Mouse (Mus musculus) midbrain, embryonic 15.5 days (tissue): Measurements from ENCODE around the gene Tgif1. TPM values are rescaled to one million over a fixed set of nuclear protein-coding genes. Genes with fewer than 3 reads are reported as not detected.

ENCODE experiments used
- ATAC-seq: fragments of 200-750 bp; cut with Nextera tagmentation; replicated peaks from 2 replicates; pipeline ENCODE4 v1.8.0; 2017; ENCODE audit warnings: moderate TSS enrichment
- H3K27ac ChIP-seq: fragments of 300-500 bp; sonication (generic); 2 replicates; pipeline ENCODE4 v1.5.1; 2015; ENCODE audit warnings: mild to moderate bottlenecking, inconsistent platforms
- H3K27me3 ChIP-seq: fragments of 300-500 bp; sonication (generic); replicated peaks from 2 replicates; pipeline ENCODE4 v1.6.1; 2015; ENCODE audit warnings: inconsistent platforms
- H3K36me3 ChIP-seq: fragments of 300-500 bp; sonication (generic); replicated peaks from 2 replicates; pipeline ENCODE4 v1.6.1; 2015; ENCODE audit warnings: inconsistent platforms
- H3K4me1 ChIP-seq: fragments of 300-500 bp; sonication (generic); 2 replicates; pipeline ENCODE4 v1.6.1; 2015; ENCODE audit warnings: inconsistent platforms
- H3K4me2 ChIP-seq: fragments of 300-500 bp; sonication (generic); 2 replicates; pipeline ENCODE4 v1.6.1; 2015; ENCODE audit warnings: inconsistent platforms, mild to moderate bottlenecking, moderate library complexity
- H3K4me3 ChIP-seq: fragments of 300-500 bp; sonication (generic); 2 replicates; pipeline ENCODE4 v1.5.1; 2015; ENCODE audit warnings: mild to moderate bottlenecking, inconsistent platforms
- H3K9ac ChIP-seq: fragments of 300-500 bp; sonication (generic); 2 replicates; pipeline ENCODE4 v1.6.1; 2015; ENCODE audit warnings: mild to moderate bottlenecking, inconsistent platforms
- H3K9me3 ChIP-seq: fragments of 300-500 bp; sonication (generic); 2 replicates; pipeline ENCODE4 v1.6.1; 2016; ENCODE audit warnings: inconsistent platforms
- WGBS: fragments of 180-500 bp; shearing (Covaris S2); methylation state at CpG from one replicate; pipeline ENCODE4 v1.1.7; 2015; ENCODE audit warnings: mixed read lengths; 5-methylcytosine and 5-hydroxymethylcytosine counted together
- polyA plus RNA-seq: library from polyadenylated mRNA; unstranded; fragments of >200 nt; fragmentation: Nextera tagmentation; extraction: Ambion mirVana; gene quantifications from 2 replicates; pipeline ENCODE4 v1.2.1, GENCODE M21; 2015

The Tgif1 gene
- polyA plus RNA-seq, 1 experiment from 2014 or later = 11.5 TPM

DNA sequence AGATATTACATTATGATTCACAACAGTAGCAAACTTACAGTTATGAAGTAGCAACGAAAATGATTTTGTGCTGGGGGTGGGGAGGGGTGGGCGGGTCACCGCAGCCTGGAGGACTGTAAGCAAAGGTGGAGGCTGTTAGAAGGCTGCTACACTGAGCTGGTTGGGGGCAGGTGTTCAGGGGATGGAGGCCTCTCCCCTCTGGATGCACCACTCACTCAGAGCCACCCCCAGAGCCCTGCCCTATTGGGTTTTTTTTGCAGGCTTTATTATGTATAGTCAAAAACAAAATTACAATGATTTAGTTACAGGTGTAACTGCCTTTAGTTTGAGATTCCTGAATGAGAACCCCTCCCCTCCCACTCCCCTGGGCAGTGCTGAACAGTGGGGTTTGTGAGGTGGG is 11.3 kb upstream of the Tgif1 start:
- Histone ChIP-seq H3K4me2 (no peak overlapping the region), H3K27ac (no peak overlapping the region), H3K27me3 (no peaks in the 10 kb centered on the region), H3K36me3 (no peaks in the 10 kb centered on the region), H3K9me3 (no peaks in the 10 kb centered on the region), H3K9ac (no peak overlapping the region), H3K4me1 (no peaks in the 10 kb centered on the region), H3K4me3 (no peak overlapping the region)
- 90% methylated on average over 3 of the region's 3 CpGs for WGBS
- ATAC-seq = no peak

DNA sequence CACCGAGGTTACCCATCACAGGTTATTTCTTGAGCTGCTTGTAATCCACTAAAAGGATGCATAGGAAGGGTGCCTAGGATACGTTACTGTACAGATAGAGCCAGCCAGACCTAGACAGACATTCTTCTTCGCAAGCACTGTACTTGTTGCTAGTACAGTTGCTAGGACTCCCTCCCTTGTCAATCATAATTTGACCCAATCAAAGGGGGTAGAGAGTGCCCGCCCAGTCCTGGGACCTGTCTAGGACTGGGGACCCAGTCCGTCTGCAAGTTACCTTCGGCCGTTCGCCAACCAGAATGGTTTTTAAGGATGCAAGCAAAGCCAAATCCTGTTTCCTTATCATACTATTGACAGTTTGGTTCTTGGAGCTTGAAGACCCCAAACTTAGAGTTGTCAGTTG is 10.8 kb upstream of the Tgif1 start:
- Histone ChIP-seq H3K4me3 (no peak overlapping the region), H3K27ac (no peak overlapping the region), H3K27me3 (no peaks in the 10 kb centered on the region), H3K9ac (no peak overlapping the region), H3K4me2 (no peak overlapping the region), H3K36me3 (no peaks in the 10 kb centered on the region), H3K4me1 (no peaks in the 10 kb centered on the region), H3K9me3 (no peaks in the 10 kb centered on the region)
- 96% methylated on average over 8 of the region's 8 CpGs for WGBS
- ATAC-seq = no peak

DNA sequence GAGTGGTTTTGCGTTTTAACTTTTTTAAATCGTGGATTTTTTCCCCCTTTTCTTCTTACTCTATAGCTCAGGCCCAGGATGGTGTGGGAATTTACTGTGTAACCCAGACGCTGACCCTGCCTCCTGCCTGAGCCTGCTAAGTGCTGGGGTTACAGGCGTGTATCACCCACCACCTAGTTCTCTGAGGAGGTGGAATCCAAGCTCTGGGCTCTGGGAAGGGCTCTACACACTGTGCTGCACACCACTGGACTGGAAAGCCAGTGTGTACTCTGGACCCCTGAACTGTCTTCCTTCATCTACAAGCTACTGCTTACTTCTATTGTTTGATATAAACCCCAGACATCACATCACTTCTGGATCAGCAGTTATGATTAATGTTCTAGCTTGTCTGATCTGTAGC is 5.5 kb upstream of the Tgif1 start:
- 90% methylated on average over 4 of the region's 4 CpGs for WGBS
- ATAC-seq = no peak
- H3K36me3 ChIP-seq = no peaks in the 10 kb centered on the region
- H3K27ac ChIP-seq = no peak overlapping the region
- peaks cover 9% of the 10 kb centered on the region for H3K27me3 ChIP-seq
- H3K9me3 ChIP-seq = no peaks in the 10 kb centered on the region
- no peaks in the 10 kb centered on the region for H3K4me1 ChIP-seq
- H3K9ac ChIP-seq = no peak overlapping the region
- no peak overlapping the region for H3K4me3 ChIP-seq
- H3K4me2 ChIP-seq = no peak overlapping the region

DNA sequence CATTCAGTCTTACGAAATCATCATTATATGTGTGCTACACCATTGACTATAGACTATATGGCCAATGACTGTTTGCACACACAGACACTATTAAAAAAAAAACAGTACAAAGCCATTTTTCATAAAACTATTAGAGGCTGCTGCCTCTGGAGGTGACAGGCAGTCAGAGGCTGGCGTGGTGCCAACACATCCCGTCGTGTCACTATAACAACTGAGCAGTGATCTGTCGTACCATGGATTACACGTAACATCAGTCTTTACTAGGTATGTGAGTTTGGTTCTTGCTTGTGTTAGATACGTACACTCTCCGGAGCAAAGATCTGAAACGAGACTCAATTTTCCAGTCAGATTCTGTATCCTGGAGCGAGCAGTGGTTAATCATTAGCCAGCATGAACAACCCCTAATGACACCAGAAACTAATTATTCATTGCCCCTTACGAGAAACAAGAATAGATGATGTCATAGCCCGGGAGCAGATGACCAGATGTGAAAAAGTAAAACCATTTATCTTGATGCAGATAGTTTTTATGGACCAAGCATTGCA is 3.6 kb upstream of the Tgif1 start:
- Histone ChIP-seq H3K36me3 (no peaks in the 10 kb centered on the region), H3K9ac (no peak overlapping the region), H3K4me3 (no peak overlapping the region), H3K27me3 (peaks cover 10% of the 10 kb centered on the region), H3K27ac (no peak overlapping the region), H3K4me1 (peaks cover 17% of the 10 kb centered on the region), H3K4me2 (no peak overlapping the region), H3K9me3 (no peaks in the 10 kb centered on the region)
- no peak for ATAC-seq
- WGBS = 67% methylated on average over 12 of the region's 12 CpGs

DNA sequence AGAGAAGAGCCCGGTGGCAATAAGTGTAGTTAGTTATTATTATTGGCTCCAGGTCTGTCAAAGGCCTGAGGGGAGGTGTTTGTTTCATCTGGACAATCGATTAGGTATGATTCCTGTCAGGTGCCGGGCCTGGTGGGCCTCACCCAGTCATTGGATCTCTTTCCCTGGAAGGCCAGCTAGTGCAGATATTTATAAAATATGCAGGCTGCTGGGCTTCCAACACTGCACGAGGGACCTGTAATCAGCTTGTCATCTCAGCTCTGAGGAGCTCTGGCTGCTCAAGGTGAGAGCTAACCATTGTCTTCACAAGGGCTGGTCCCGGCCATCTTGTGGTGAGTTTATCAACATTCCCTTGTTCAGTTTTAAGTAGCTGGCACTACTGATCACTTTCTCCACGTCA is 675 bp upstream of the Tgif1 start:
- Histone ChIP-seq H3K4me3 (peak overlapping the region; percentile 51; the same call in 1 of the 2 replicates), H3K27me3 (peaks cover 23% of the 10 kb centered on the region), H3K9ac (no peak overlapping the region), H3K9me3 (no peaks in the 10 kb centered on the region), H3K36me3 (no peaks in the 10 kb centered on the region), H3K4me2 (peak overlapping the region; percentile 90), H3K27ac (no peak overlapping the region), H3K4me1 (peaks cover 46% of the 10 kb centered on the region)
- ATAC-seq = no peak
- WGBS = 26% methylated on average over 6 of the region's 6 CpGs

DNA sequence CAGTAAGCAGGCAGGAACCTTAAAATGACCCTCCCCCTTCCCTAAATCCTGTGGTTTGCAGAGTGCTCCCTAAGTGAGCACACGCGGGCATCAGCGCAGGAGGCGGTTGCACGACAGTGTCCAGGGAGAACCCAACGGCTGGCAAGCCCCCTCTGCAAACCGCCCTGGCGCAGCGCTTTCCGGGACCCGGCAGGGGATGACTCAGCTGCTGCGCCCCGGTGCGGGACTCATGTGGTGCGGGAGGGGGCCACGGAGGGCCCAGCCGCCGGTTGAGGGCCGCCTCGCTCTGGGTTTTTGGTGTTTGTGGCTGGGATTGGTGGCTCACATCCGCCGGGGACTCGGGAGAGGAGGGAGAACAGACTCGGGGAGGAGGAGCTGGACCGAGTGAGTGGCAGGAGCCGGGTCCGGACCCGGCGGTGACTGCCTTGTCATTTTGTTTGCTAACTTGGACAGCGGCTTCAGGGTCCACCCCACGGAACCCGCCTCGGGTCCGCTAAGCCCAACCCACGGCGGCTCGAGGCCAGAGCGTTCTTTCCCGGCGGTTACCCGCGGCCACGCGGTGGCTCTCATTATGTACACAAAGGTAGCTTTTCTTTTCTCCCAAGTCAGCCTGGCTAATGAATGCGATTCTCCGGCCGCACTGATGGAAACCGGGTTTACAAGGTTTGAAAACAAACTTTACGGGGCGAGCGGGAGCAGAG is 510 bp downstream of the Tgif1 start:
- H3K9ac ChIP-seq = peak overlapping the region; percentile 56
- H3K36me3 ChIP-seq = no peaks in the 10 kb centered on the region
- peaks cover 24% of the 10 kb centered on the region for H3K27me3 ChIP-seq
- H3K4me1 ChIP-seq = peaks cover 57% of the 10 kb centered on the region
- peak overlapping the region; percentile 80 for H3K27ac ChIP-seq
- H3K4me2 ChIP-seq = peak overlapping the region; percentile 90
- ATAC-seq = peak; percentile 69
- no peaks in the 10 kb centered on the region for H3K9me3 ChIP-seq
- H3K4me3 ChIP-seq = peak overlapping the region; percentile 51
- under 1% methylated on average over 48 of the region's 51 CpGs for WGBS

DNA sequence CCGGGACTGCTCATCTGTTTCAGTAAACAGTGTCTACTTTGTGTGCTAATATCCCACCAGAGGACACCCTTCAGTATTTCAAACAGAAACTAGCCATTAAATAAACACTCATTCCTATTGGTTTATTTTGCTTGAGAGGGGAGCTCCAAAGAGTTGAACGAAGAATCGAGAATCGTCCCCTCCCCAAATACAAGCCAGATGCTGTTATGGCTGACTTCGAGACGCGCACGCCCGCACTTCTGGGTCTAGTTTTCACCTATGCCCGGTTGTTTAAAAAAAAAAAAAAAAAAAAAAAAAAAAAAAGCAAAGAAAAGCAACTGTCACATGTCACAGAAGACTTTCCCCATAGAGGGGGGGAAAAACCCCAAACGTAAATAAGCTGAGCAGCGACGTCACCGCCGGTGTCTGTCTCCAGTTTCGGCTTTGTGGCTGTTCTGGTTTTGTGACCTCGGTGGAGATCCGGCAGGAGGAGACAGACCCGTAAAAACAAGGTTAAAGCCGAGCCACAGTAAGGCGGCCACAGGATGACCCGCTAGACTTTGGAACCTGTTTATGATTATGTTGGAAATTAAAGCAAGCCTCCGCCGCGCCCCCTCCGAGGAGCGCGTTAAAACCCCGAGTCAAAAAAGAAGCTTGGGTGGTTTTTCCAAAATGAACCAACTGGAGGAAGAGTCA is 1.2 kb downstream of the Tgif1 start:
- H3K36me3 ChIP-seq = no peaks in the 10 kb centered on the region
- H3K27ac ChIP-seq = peak overlapping the region; percentile 80
- no peaks in the 10 kb centered on the region for H3K9me3 ChIP-seq
- H3K4me1 ChIP-seq = peaks cover 61% of the 10 kb centered on the region
- under 1% methylated on average over 29 of the region's 29 CpGs for WGBS
- H3K4me2 ChIP-seq = peak overlapping the region; percentile 90
- no peak for ATAC-seq
- peaks cover 27% of the 10 kb centered on the region for H3K27me3 ChIP-seq
- peak overlapping the region; percentile 51 for H3K4me3 ChIP-seq
- peak overlapping the region; percentile 56 for H3K9ac ChIP-seq

DNA sequence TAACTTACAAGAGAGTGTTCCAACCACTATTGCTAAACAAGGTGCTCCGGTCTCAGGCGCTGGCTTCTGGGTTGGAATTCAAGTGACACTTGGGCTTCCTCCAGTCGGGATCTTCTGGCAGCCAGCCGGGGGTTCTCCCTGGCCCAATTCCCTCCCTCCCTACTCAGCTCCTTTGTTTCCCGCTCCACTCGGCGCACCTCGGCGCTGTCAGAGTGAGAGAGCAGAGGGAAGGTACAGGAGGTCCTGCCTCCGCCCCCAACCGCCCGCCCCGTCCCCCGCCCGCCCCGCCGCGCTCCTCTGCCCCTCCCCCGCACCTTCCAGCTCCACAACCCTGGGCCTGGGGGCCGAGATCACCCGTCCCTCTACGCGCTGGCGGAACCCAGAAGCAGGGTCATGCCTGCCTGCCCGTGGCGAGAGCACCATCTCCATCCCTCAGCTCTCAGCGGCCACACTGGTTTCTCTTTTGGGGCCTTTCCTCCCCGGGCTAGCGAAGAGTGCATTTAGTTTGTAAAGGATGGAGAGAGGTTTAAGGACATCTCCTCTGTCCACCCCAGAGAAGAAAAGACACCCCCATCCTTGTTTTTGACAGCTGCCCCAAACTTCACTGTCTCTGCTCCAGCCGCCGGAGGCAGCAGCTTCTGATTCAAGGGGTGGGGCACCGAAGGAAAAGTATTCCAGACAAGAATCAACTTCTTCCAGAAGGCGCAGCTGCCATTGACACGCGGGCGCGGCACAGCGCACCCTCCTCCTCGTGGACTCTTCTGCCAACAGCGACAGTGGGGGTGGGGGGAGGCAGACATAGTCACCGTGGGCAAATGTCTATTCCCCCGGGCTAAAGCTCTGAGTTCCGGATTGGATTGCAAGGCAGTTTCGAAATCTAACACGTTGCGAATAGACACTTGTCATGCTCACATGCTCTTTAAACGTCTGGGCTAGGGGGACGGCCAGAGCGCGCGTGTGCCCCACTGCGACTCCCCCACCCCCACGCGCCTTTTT is 2.1 kb downstream of the Tgif1 start:
- H3K4me3 ChIP-seq = peak overlapping the region; percentile 51
- H3K4me1 ChIP-seq = peaks cover 61% of the 10 kb centered on the region
- peak overlapping the region; percentile 73 for H3K27ac ChIP-seq
- peak overlapping the region; percentile 90 for H3K4me2 ChIP-seq
- H3K36me3 ChIP-seq = no peaks in the 10 kb centered on the region
- under 1% methylated on average over 51 of the region's 54 CpGs for WGBS
- no peaks in the 10 kb centered on the region for H3K9me3 ChIP-seq
- H3K9ac ChIP-seq = peak overlapping the region; percentile 56; the same call in 1 of the 2 replicates
- H3K27me3 ChIP-seq = peaks cover 27% of the 10 kb centered on the region
- peak; percentile 35 for ATAC-seq

DNA sequence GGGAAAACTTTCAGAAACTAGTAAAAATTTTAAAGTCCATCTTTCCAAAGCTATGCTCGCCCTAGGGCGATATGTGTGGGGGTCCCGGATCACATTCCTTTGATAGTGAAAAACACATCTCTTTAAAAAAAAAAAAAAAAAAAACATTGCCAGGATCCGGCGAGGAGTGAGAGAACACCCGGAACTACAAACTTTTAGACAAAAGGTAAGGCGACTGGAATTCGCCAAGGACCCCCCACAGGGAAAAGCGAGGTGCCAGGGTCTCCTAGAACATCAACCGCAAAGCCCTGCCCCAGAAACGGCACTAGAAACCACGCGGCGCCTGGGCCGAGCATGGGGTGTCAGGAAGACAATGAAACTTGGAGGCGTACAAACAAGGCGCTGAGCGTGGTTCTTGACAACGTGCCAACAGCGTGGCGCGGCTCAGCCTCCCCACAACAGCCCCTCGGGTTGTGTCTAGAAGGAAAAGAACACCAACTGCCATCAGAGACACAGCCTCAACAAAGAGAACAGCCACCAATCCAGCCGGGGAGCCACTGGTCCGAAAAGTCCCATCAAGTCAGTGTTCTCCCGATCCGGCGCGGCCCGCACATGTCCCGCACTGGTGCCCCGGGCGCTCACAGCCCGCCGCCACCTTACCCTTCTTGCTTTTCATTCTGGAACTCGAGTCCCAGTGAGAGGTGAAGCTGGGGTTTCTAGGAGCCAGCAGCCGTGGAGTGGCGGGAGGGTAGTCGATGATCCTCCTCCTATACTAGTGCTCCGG is 2.9 kb downstream of the Tgif1 start:
- WGBS = under 1% methylated on average over 40 of the region's 40 CpGs
- 0 out of 2 replicates have a peak, but pooled peaks have one; percentile 5 for ATAC-seq

DNA sequence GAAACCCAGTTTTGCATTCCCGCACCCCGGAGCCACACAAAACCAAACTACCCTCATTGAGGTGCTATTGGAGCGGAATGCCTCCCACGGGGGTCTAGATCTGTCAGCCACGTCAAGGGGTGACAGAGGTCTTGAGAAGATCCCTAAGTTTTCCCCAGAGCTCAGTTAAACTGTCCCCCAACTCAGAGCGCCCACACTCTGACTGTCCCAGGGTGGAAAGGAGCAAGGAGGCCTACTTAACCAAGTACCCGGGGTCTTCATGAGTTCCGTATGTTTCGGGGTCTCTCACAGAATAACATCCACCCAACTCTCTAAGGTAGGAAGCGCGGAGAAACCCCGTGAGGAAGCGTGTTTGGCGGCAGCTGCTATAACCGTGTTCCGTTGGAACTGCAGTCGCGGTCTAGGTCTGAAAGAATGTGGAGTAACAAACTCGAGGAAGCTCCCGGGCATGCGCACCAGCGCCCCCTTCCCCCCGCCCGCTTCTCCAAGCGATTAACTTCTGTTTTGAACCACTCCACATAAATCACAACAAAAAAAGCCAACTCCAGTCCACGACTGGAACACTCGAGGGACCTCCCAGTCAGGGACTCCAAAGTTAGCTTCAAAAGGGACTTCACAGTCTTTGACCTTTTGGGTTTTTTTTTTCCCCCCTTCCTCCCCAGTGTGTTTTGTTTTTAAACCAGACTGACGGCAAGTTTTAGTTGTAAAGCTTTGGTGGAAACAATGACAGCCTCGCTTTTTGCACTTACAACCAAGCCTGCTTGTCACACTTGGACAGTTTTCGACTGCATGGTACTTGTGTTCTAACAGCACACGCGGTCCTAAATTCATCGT is 3.7 kb downstream of the Tgif1 start:
- H3K27me3 ChIP-seq = peaks cover 26% of the 10 kb centered on the region
- no peak for ATAC-seq
- H3K4me2 ChIP-seq = peak overlapping the region; percentile 90
- no peaks in the 10 kb centered on the region for H3K9me3 ChIP-seq
- H3K4me1 ChIP-seq = peaks cover 61% of the 10 kb centered on the region
- peak overlapping the region; percentile 7 for H3K9ac ChIP-seq
- no peaks in the 10 kb centered on the region for H3K36me3 ChIP-seq
- under 1% methylated on average over 33 of the region's 33 CpGs for WGBS
- H3K4me3 ChIP-seq = peak overlapping the region; percentile 51
- H3K27ac ChIP-seq = peak overlapping the region; percentile 73

More for the DNA sequence above, 2.9 kb downstream of the Tgif1 start:
- Histone ChIP-seq H3K4me1 (peaks cover 61% of the 10 kb centered on the region), H3K4me3 (peak overlapping the region; percentile 51), H3K27me3 (peaks cover 27% of the 10 kb centered on the region), H3K9me3 (no peaks in the 10 kb centered on the region), H3K4me2 (peak overlapping the region; percentile 90), H3K36me3 (no peaks in the 10 kb centered on the region), H3K9ac (peak overlapping the region; percentile 56; the same call in 1 of the 2 replicates), H3K27ac (peak overlapping the region; percentile 73)
